In the genomic region with DNA sequence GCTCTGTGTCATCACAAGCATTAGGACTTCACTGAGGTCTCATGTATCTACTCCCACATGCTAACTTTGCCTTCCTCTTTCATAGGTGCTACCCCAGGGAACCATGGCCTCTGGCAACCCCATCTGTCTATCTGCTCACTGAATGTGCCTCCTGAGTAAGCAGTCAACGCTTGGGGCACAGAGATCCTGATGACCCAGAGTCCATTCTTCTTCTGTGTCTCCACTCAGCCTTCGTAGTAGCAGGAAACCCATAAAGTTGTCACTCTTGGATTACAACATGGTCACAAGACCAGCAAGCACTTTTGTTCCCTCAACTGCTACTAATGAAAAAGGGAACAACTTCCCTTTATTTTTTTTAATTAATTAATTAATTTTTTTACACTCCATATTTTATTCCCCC, we compare ENCODE assay signal across 21 mouse cellular contexts.
DNase-seq lines count a peak whose midpoint lies in the region; ATAC-seq and TF ChIP-seq lines count a peak whose summit lies in the region.
"Had no signal": no experiment of that assay in that cellular context is flagged by ENCODE, and none has a peak within 500 bp of the region (broad histone marks: within the 10 kb centered on the region; RNA-seq: fewer than 3 reads in every experiment).

No protein-coding gene starts in this region.

- intact Hi-C loops in heart, postnatal 25 days (cut with DNase I) = no loop called here

- no peak overlapping the region for H3K4me3 ChIP-seq in kidney, embryonic 14.5 days (ENCODE audit: low read length)
- H3K4me3 ChIP-seq in MEL (ENCODE audit: control insufficient read depth in 1 of 2, insufficient read depth in 1 of 2, low read depth in 2 of 2, low read length in 2 of 2) = no peak overlapping the region
- H3K4me3 ChIP-seq in intestine, postnatal 0 days (ENCODE audit: low read depth, low read length) = no peak overlapping the region
- H3K4me3 ChIP-seq in macrophage (ENCODE audit: inconsistent target) = no peak overlapping the region
- no peak overlapping the region for H3K4me3 ChIP-seq in hindbrain, embryonic 14.5 days (replicated peaks; ENCODE audit: low read length)
- H3K4me3 ChIP-seq: embryonic facial prominence, embryonic 15.5 days; forebrain, embryonic 10.5 days; limb, embryonic 15.5 days; midbrain, embryonic 15.5 days had no signal

- 19% methylated on average over 2 of the region's 2 CpGs for WGBS in kidney, embryonic 14.5 days
- 41% methylated on average over 2 of the region's 2 CpGs for WGBS in intestine, postnatal 0 days
- 8% methylated on average over 2 of the region's 2 CpGs for WGBS in macrophage (ENCODE audit: missing documents)
- 88% methylated on average over 2 of the region's 2 CpGs for WGBS in hindbrain, embryonic 14.5 days

- H3K9me3 ChIP-seq in kidney, embryonic 14.5 days (ENCODE audit: control insufficient read depth, low read length) = no peaks in the 10 kb centered on the region
- H3K9me3 ChIP-seq in MEL (replicated peaks; ENCODE audit: insufficient read depth, low read length) = no peaks in the 10 kb centered on the region
- no peaks in the 10 kb centered on the region for H3K9me3 ChIP-seq in intestine, postnatal 0 days (ENCODE audit: control insufficient read depth)
- H3K9me3 ChIP-seq in hindbrain, embryonic 14.5 days (ENCODE audit: control insufficient read depth, low read length) = no peaks in the 10 kb centered on the region
- H3K9me3 ChIP-seq: embryonic facial prominence, embryonic 15.5 days; forebrain, embryonic 10.5 days; limb, embryonic 15.5 days; midbrain, embryonic 15.5 days had no signal

- TF ChIP-seq POLR2A in MEL (IDR thresholded peaks at IDR 0.05; ENCODE audit: control insufficient read depth in 1 of 2, insufficient read depth in 1 of 2, low read depth in 1 of 2, low read length in 2 of 2, poor library complexity in 1 of 2) = no peak

- no peaks in the 10 kb centered on the region for H3K27me3 ChIP-seq in kidney, embryonic 14.5 days (ENCODE audit: control insufficient read depth, insufficient read depth, low read length)
- H3K27me3 ChIP-seq in MEL (ENCODE audit: control insufficient read depth in 1 of 2, insufficient read depth in 2 of 2, low read length in 2 of 2) = no peaks in the 10 kb centered on the region
- no peaks in the 10 kb centered on the region for H3K27me3 ChIP-seq in intestine, postnatal 0 days (replicated peaks; ENCODE audit: control insufficient read depth, insufficient read depth, low read length)
- no peaks in the 10 kb centered on the region for H3K27me3 ChIP-seq in hindbrain, embryonic 14.5 days (ENCODE audit: control insufficient read depth, insufficient read depth, low read length)
- H3K27me3 ChIP-seq: embryonic facial prominence, embryonic 15.5 days; limb, embryonic 15.5 days; midbrain, embryonic 15.5 days had no signal

- H3K79me2 ChIP-seq in MEL (ENCODE audit: control insufficient read depth, insufficient read depth, low read length, poor library complexity) = no peaks in the 10 kb centered on the region
- no peaks in the 10 kb centered on the region for H3K79me2 ChIP-seq in macrophage (ENCODE audit: inconsistent target)

- H3K36me3 ChIP-seq in kidney, embryonic 14.5 days (ENCODE audit: control insufficient read depth, insufficient read depth, low read length) = no peaks in the 10 kb centered on the region
- H3K36me3 ChIP-seq in MEL (ENCODE audit: control insufficient read depth in 1 of 2, insufficient read depth in 2 of 2, low read length in 2 of 2) (peaks cover 0 to 6% of the 10 kb centered on the region in 2 experiments; a peak in 2 of 4 replicates), macrophage (ENCODE audit: inconsistent target) (no peaks in the 10 kb centered on the region)
- H3K36me3 ChIP-seq in intestine, postnatal 0 days (ENCODE audit: control insufficient read depth, insufficient read depth) = no peaks in the 10 kb centered on the region
- no peaks in the 10 kb centered on the region for H3K36me3 ChIP-seq in hindbrain, embryonic 14.5 days (replicated peaks; ENCODE audit: control insufficient read depth, insufficient read depth)
- H3K36me3 ChIP-seq: embryonic facial prominence, embryonic 15.5 days; forebrain, embryonic 10.5 days; limb, embryonic 15.5 days; midbrain, embryonic 15.5 days had no signal

- no peak for TF ChIP-seq EP300 in MEL (IDR thresholded peaks at IDR 0.05; ENCODE audit: low read depth in 1 of 2, low read length in 2 of 2)

- no peak for TF ChIP-seq RAD21 in MEL (IDR thresholded peaks at IDR 0.05; ENCODE audit: low read depth, low read length)

- no peak overlapping the region for H3K9ac ChIP-seq in kidney, embryonic 14.5 days (ENCODE audit: low read depth, low read length)
- H3K9ac ChIP-seq in MEL (ENCODE audit: control insufficient read depth, low read depth, low read length, poor library complexity, severe bottlenecking) = no peak overlapping the region
- H3K9ac ChIP-seq in intestine, postnatal 0 days (ENCODE audit: low read depth, low read length) = no peak overlapping the region
- H3K9ac ChIP-seq in hindbrain, embryonic 14.5 days = no peak overlapping the region
- H3K9ac ChIP-seq: embryonic facial prominence, embryonic 15.5 days; limb, embryonic 15.5 days; midbrain, embryonic 15.5 days had no signal

- H3K4me1 ChIP-seq in kidney, embryonic 14.5 days (ENCODE audit: control insufficient read depth, insufficient read depth, low read length) = 0 out of 2 replicates have a peak, but pooled peaks cover 3% of the 10 kb centered on the region
- H3K4me1 ChIP-seq in MEL (ENCODE audit: control insufficient read depth in 1 of 2, insufficient read depth in 2 of 2, low read length in 2 of 2) = peaks cover 0 to 6% of the 10 kb centered on the region in 2 experiments; a peak in 2 of 4 replicates
- no peaks in the 10 kb centered on the region for H3K4me1 ChIP-seq in intestine, postnatal 0 days (replicated peaks; ENCODE audit: control insufficient read depth, insufficient read depth, low read length)
- H3K4me1 ChIP-seq in hindbrain, embryonic 14.5 days (replicated peaks; ENCODE audit: control insufficient read depth, insufficient read depth, low read length) = no peaks in the 10 kb centered on the region
- H3K4me1 ChIP-seq: embryonic facial prominence, embryonic 15.5 days; forebrain, embryonic 10.5 days; limb, embryonic 15.5 days; midbrain, embryonic 15.5 days had no signal

- no peak overlapping the region for H3K4me2 ChIP-seq in kidney, embryonic 14.5 days (replicated peaks; ENCODE audit: low read depth, low read length)
- 0 out of 2 replicates have a peak overlapping the region, but pooled peaks have one; percentile 1 for H3K4me2 ChIP-seq in intestine, postnatal 0 days (replicated peaks; ENCODE audit: low read depth)
- H3K4me2 ChIP-seq in hindbrain, embryonic 14.5 days (replicated peaks) = no peak overlapping the region
- H3K4me2 ChIP-seq: embryonic facial prominence, embryonic 15.5 days; limb, embryonic 15.5 days; midbrain, embryonic 15.5 days had no signal

- no peak overlapping the region for H3K27ac ChIP-seq in kidney, embryonic 14.5 days (ENCODE audit: low read depth, low read length)
- H3K27ac ChIP-seq in MEL (ENCODE audit: control insufficient read depth, low read depth, low read length) = no peak overlapping the region
- H3K27ac ChIP-seq in intestine, postnatal 0 days (ENCODE audit: low read depth, low read length) = peak overlapping the region; percentile 80
- peak overlapping the region; percentile 78 for H3K27ac ChIP-seq in macrophage
- H3K27ac ChIP-seq in hindbrain, embryonic 14.5 days = no peak overlapping the region
- H3K27ac ChIP-seq: embryonic facial prominence, embryonic 15.5 days; forebrain, embryonic 10.5 days; hindbrain, postnatal 0 days; limb, embryonic 15.5 days; midbrain, embryonic 15.5 days had no signal

- 0 out of 2 replicates have a peak, but pooled peaks have one; percentile 35 for ATAC-seq in kidney, embryonic 14.5 days (ENCODE audit: low FRiP score, low TSS enrichment)
- ATAC-seq in intestine, postnatal 0 days = peak; percentile 91
- ATAC-seq in hindbrain, embryonic 14.5 days (ENCODE audit: low FRiP score) = no peak
- ATAC-seq: hindbrain, postnatal 0 days; midbrain, embryonic 15.5 days; Patski had no signal

- no peak for TF ChIP-seq CTCF in MEL (IDR thresholded peaks at IDR 0.05 in 2 of 3, conservative IDR thresholded peaks at IDR 0.05 in 1 of 3; ENCODE audit: control insufficient read depth in 1 of 3, insufficient read depth in 1 of 3, low read depth in 2 of 3, low read length in 3 of 3, poor library complexity in 1 of 3, severe bottlenecking in 1 of 3)
- TF ChIP-seq CTCF in intestine, postnatal 0 days (IDR thresholded peaks at IDR 0.05; ENCODE audit: low read depth) = no peak

- no peak for DNase-seq in kidney, postnatal 10 days
- DNase-seq in MEL (ENCODE audit: low read depth, low spot score) = peak; percentile 32
- no peak for DNase-seq in hindbrain, embryonic 14.5 days (ENCODE audit: low spot score)
- no peak for DNase-seq in embryo, embryonic 9.5 days (ENCODE audit: extremely low spot score)
- no peak for DNase-seq in heart, postnatal 25 days (ENCODE audit: low spot score)
- DNase-seq: adrenal gland, postnatal 25 days; B cell, adult 2 months; cerebellum, adult 9-10 months; gastrocnemius, postnatal 10 days; heart, postnatal 36 days; lung, postnatal 14 days; retina, postnatal 1 day had no signal

TF ChIP-seq in MEL, 35 proteins besides CTCF, POLR2A, EP300 and RAD21:
- no peak for TF ChIP-seq ELF1 (IDR thresholded peaks at IDR 0.05; ENCODE audit: low read depth, low read length)
- TF ChIP-seq ZC3H11A (IDR thresholded peaks at IDR 0.05; ENCODE audit: low read depth, low read length) = no peak

Comparison
In these comparisons a context has a peak if more than half of its experiments do, and no peak if none do; other contexts are left out.
1. H3K27ac ChIP-seq: peak in intestine, postnatal 0 days (single experiment) and macrophage (single experiment); none in kidney, embryonic 14.5 days (single experiment), MEL (single experiment) and hindbrain, embryonic 14.5 days (single experiment).